Mouse (Mus musculus) brain, embryonic 14.5 days (tissue): ENCODE results near the gene Pex5l.

Experiments
- CTCF ChIP-seq: fragments of 200-500 bp; IDR thresholded peaks from 2 replicates; pipeline ENCODE4 v1.5.1; 2012; ENCODE audit warnings: inconsistent platforms, mild to moderate bottlenecking, moderate library complexity, borderline replicate concordance; ENCODE audit not compliant: insufficient read depth, insufficient read length; ENCODE audit errors: extremely low read depth
- POLR2A ChIP-seq: fragments of 200-500 bp; IDR thresholded peaks from 2 replicates; pipeline ENCODE4 v1.6.1; 2012; ENCODE audit warnings: mild to moderate bottlenecking, inconsistent platforms, borderline replicate concordance; ENCODE audit not compliant: poor library complexity, insufficient read depth, insufficient read length, severe bottlenecking; ENCODE audit errors: extremely low read depth

DNA sequence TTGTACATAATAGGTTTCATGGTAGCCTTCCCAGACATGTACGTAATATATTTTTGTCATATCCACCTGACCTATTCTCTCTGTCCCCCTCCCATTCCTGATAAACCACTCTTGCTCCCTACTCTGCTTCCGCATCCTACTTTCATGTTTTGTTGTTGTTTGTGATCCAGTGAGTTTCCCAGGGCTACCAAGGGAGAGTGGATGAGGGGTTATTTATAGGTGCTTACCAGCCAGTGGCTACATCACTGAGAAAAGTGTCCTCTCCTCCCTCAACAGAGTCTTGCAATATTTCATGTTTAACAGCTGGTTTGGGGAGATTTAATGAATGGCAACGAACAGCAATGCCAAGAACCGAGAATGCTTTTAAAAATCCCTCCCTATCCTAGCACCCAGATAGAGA lies 82.0 kb downstream of the Pex5l start:
- TF ChIP-seq POLR2A (no peak), CTCF (no peak)
